Mouse (Mus musculus): Measurements from ENCODE around the gene Ppp2r5e. TPM values are rescaled to one million over a fixed set of nuclear protein-coding genes. Genes with fewer than 3 reads are reported as not detected.

The Ppp2r5e gene
- 20.9 and 21.3 TPM in 2 replicates for polyA plus RNA-seq (2015; fragmentation: Nextera tagmentation; extraction: Ambion mirVana)

DNA sequence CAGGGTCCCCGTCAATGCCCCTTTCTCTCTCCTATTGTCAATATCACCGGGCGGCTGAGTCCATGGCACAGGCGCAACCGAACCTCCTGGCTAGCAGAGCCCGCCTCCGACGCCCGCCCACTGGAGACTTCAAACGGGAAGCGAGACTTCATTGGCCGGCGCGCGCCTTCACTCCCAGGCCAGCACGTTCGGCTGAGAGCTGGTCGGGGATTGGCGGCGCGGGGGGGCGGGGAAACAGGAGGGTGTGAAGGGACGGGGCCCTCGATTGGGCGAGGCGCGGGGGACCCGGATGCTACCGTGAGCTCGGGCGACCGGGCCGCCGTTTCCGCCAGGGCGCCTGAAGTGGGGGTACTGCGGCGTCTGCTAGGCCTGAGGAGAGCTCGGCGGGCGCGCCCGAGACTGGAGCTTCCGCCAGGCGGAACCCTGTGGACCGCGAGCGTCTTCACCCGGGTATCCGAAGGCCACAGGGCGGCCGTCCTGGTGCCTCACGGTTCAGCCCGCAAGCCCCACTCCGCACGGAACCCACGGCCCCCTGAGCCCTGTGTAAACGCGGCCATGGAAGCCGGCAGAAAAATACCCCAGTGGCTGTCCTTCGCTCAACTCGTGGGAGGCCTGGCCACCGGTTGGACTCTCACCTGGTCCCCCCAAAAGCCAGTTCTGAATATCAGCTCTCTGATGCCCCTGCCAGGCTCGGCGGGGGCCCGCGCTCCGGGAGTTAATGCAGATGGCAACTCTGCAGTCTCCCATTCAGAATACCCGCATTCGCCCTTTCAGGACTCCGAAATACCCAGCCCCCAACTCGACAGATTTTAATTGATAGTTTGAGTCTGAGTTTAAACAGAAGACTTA, at the start of gene Ppp2r5e:
TSS of gene Ppp2r5e (minus strand) at position 92 of the 849 bp plus-strand sequence.
- Histone ChIP-seq H3K4me2 (peak within 1 kb of the TSS; percentile 67), H3K4me1 (peaks cover 17% of the 10 kb centered on the region), H3K9ac (peak within 1 kb of the TSS; percentile 94), H3K9me3 (no peaks in the 10 kb centered on the region), H3K27me3 (replicated peaks) (no peaks in the 10 kb centered on the region), H3K27ac (peak within 1 kb of the TSS; percentile 98), H3K36me3 (replicated peaks) (peaks cover 9% of the 10 kb centered on the region; the same call in 1 of the 2 replicates), H3K4me3 (peak within 1 kb of the TSS; percentile 69)
- under 1% methylated on average over 72 of the region's 72 CpGs for WGBS
- peak; percentile 99 for ATAC-seq (replicated peaks)

DNA sequence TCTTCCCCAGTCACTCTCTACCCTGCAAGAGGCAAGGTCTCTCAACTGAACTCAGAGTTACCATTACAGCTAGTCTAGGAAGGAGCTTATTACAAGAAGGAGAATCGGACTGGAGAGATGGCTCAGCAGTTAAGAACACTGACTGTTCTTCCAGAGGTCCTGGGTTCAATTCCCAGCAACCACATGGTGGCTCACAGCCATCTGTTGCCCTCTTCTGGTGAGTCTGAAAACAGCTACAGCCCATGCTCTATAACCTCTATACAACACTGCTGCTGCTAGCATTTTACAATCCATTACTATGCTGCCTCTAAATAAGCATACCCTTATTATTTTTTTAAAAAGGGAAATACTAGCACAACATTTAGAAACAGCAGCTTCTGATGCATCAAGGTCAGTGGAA, 49.7 kb upstream of the Ppp2r5e start:
- 96% methylated on average over 1 of the region's 1 CpGs for WGBS
- Histone ChIP-seq H3K4me2 (no peak overlapping the region), H3K9ac (no peak overlapping the region), H3K27me3 (replicated peaks) (no peaks in the 10 kb centered on the region), H3K4me3 (no peak overlapping the region), H3K27ac (no peak overlapping the region), H3K4me1 (peaks cover 16% of the 10 kb centered on the region), H3K9me3 (no peaks in the 10 kb centered on the region), H3K36me3 (replicated peaks) (no peaks in the 10 kb centered on the region)
- no peak for ATAC-seq (replicated peaks)

DNA sequence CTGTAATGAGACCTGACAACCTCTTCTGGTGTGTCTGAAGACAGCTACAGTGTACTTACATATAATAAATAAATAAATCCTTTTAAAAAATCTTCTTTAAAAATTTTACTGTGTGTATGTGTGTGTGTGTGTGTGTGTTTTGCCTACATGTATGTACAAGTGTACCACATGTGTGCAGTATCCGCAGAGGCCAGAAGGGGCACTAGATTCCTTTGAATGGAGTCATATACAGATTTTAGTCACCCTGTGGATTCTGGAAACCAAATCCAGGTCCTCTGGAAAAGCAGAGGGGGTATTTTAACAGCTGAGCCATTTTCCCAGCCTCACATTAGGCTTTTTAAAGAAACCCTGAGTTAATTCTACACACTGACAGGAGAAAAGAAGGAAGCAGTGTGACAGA, 45.7 kb upstream of the Ppp2r5e start:
- WGBS: 100% methylated on average over 1 of the region's 1 CpGs
- no peak overlapping the region for H3K4me3 ChIP-seq
- H3K4me1 ChIP-seq: no peaks in the 10 kb centered on the region
- no peaks in the 10 kb centered on the region for H3K36me3 ChIP-seq (replicated peaks)
- no peaks in the 10 kb centered on the region for H3K27me3 ChIP-seq (replicated peaks)
- H3K27ac ChIP-seq: no peak overlapping the region
- no peak overlapping the region for H3K9ac ChIP-seq
- no peak overlapping the region for H3K4me2 ChIP-seq
- no peak for ATAC-seq (replicated peaks)
- no peaks in the 10 kb centered on the region for H3K9me3 ChIP-seq

DNA sequence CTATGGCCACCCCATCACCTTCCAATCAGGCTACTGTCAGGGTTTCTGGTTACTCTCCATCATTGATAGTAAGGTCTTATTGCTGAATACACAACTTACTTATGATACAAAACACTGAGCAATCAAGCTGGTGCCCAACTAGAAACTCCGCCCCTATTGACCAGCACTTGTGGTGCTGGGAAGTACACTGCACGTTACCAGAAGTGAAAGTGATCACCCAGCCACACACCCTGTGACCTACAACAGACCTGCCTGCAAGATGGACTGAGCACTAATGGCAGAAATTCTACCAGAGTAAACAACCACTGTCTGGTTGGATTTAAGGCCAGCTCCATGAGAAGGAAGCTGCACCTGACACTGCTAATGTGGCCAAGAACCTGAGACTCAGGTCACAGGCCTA, 42.3 kb upstream of the Ppp2r5e start:
- WGBS: 92% methylated on average over 2 of the region's 2 CpGs
- ATAC-seq (replicated peaks): no peak
- Histone ChIP-seq H3K9me3 (no peaks in the 10 kb centered on the region), H3K4me2 (no peak overlapping the region), H3K4me3 (no peak overlapping the region), H3K9ac (no peak overlapping the region), H3K27me3 (replicated peaks) (no peaks in the 10 kb centered on the region), H3K27ac (no peak overlapping the region), H3K36me3 (replicated peaks) (no peaks in the 10 kb centered on the region), H3K4me1 (no peaks in the 10 kb centered on the region)

DNA sequence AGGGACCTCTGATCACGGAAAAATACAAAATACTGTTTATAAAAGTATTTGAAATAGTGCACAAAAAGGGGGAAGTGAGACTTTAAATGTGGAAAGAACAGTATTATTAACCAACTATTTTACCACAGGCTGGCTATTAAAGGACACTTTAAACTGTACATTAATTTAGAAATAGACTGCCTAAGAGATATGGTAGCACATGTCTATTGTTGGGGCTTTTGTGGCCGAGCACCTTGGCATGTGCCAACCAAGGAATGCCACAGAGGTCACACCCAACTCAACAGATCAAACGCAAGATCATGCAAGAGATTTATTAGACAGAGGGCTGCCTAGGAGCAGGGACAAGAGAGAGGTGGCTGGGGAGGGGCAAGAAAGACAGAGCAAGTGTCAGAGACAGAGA, 41.1 kb upstream of the Ppp2r5e start:
- Histone ChIP-seq H3K36me3 (replicated peaks) (peaks cover under 1% of the 10 kb centered on the region; the same call in 1 of the 2 replicates), H3K27me3 (replicated peaks) (no peaks in the 10 kb centered on the region), H3K4me1 (no peaks in the 10 kb centered on the region), H3K27ac (no peak overlapping the region), H3K4me3 (no peak overlapping the region), H3K9me3 (no peaks in the 10 kb centered on the region), H3K4me2 (no peak overlapping the region), H3K9ac (no peak overlapping the region)
- 94% methylated on average over 3 of the region's 3 CpGs for WGBS
- ATAC-seq (replicated peaks): no peak

DNA sequence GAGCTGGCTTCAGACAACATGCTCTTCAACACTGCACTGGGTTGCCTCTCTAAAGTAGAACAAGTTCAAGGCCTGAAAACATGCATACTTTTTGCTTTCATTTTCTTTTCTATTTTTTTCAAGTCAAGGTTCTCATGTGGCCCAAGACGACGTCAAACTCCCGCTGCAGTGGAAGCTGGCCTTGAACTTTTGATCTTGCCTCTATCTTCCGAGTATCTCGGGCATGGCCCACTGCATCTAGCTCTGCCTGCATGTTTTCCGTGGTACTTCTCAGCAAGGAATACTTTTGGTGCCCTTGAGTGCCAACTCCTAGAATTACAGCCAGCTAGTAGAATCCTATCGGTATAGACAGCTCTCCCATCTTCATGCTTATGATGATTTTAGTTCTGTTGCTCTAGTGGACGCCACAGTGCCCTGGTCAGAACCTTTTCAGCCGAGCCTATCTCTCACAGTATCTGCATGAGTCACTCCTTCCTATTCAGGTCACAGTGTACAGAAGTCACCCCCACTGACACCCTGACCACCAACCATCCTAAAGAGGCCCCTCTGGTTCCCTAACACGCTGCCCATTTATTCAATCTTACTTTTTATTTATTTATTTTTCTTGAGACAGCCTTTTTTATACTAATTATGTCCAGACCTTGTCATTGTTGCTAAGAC, 39.9 kb upstream of the Ppp2r5e start:
- ATAC-seq (replicated peaks): no peak
- Histone ChIP-seq H3K4me3 (no peak overlapping the region), H3K4me1 (no peaks in the 10 kb centered on the region), H3K4me2 (no peak overlapping the region), H3K27me3 (replicated peaks) (no peaks in the 10 kb centered on the region), H3K27ac (no peak overlapping the region), H3K9me3 (no peaks in the 10 kb centered on the region), H3K9ac (no peak overlapping the region), H3K36me3 (replicated peaks) (peaks cover 6% of the 10 kb centered on the region; the same call in 1 of the 2 replicates)
- WGBS: 94% methylated on average over 10 of the region's 10 CpGs

DNA sequence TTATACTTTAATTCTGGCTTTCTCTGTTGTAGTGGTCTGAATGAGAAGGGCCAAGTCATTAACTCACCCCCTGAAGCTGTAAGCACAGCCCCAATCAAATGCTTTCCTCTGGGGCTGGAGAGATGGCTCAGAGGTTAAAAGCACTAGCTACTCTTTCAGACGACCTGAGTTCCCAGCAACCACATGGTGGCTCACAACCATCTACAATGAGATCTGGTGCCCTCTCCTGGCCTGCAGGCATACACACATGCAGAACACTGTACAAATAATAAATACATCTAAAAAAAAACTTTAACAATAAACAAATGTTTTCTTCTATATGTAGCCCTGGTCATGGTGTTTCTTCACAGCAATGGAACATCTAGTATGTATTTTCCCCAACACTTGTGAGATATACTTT, 33.6 kb upstream of the Ppp2r5e start:
- no peak for ATAC-seq (replicated peaks)
- Histone ChIP-seq H3K27me3 (replicated peaks) (no peaks in the 10 kb centered on the region), H3K9ac (no peak overlapping the region), H3K27ac (no peak overlapping the region), H3K4me2 (no peak overlapping the region), H3K4me3 (no peak overlapping the region), H3K36me3 (replicated peaks) (peaks cover 6% of the 10 kb centered on the region; the same call in 1 of the 2 replicates), H3K9me3 (no peaks in the 10 kb centered on the region), H3K4me1 (no peaks in the 10 kb centered on the region)
- 54% methylated on average over 1 of the region's 1 CpGs for WGBS

DNA sequence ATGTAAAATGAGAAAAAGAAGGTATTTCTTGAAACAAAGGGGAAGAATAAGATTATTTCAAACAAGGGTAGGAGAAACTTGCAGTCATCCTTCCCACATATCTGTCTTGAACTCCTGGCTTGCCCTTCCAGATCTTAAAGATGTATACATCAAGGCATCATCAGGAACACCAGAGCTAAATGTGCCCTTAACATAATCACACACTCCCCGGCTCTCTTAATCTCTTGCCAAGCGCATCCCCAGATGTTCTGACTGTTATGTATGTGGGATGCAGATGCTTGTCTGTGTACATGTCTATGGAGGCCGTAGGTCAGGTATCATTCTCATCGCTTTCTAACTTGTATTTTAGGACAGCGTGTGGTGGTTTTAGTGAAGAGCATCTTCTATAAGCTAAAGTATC, 27.2 kb upstream of the Ppp2r5e start:
- WGBS: 91% methylated on average over 5 of the region's 5 CpGs
- Histone ChIP-seq H3K36me3 (replicated peaks) (no peaks in the 10 kb centered on the region), H3K4me2 (no peak overlapping the region), H3K27me3 (replicated peaks) (no peaks in the 10 kb centered on the region), H3K27ac (no peak overlapping the region), H3K4me1 (no peaks in the 10 kb centered on the region), H3K4me3 (no peak overlapping the region), H3K9me3 (no peaks in the 10 kb centered on the region), H3K9ac (no peak overlapping the region)
- ATAC-seq (replicated peaks): no peak

DNA sequence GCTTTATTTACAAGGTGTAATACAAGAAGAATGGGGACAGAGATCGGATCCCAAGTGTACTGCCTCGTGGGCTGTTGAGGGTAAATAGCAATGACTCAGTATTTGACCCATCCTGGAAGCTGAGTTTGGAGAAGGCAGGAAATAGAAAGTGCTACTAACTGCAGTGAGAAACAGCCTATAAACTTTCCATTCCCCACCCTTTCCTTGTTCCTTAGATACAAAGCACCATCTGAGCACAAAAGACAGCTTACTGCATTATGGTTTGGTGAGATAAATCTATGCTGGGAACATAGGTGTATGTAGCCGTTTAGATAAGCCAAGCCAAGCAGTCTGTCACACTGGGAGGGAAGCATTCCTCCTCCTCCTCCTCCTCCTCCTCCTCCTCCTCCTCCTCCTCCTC, 26.8 kb upstream of the Ppp2r5e start:
- no peak overlapping the region for H3K27ac ChIP-seq
- WGBS: 81% methylated on average over 3 of the region's 3 CpGs
- H3K4me1 ChIP-seq: no peaks in the 10 kb centered on the region
- H3K4me2 ChIP-seq: no peak overlapping the region
- no peaks in the 10 kb centered on the region for H3K36me3 ChIP-seq (replicated peaks)
- H3K4me3 ChIP-seq: no peak overlapping the region
- no peaks in the 10 kb centered on the region for H3K27me3 ChIP-seq (replicated peaks)
- H3K9ac ChIP-seq: no peak overlapping the region
- ATAC-seq (replicated peaks): no peak
- no peaks in the 10 kb centered on the region for H3K9me3 ChIP-seq

DNA sequence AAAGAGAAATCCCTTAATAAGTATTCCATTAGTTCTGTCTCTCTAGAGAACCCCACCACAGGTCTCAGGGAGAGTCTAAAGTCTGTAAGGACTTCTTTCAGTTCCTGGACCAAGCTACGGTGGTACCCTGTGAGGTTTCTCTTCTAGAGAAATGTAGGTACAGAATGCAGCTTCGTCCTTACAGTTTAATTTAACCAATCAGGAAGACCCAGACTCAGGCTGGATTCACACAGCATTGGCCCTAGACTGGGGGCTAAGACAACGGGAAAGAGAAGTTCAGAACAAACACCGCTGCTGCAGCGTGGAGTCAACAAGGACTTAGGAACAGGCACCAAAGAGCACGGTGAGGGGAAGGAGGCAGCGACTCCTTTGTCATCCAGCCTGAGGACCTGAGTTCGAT, 20.8 kb upstream of the Ppp2r5e start:
- 60% methylated on average over 8 of the region's 8 CpGs for WGBS
- no peaks in the 10 kb centered on the region for H3K27me3 ChIP-seq (replicated peaks)
- no peaks in the 10 kb centered on the region for H3K4me1 ChIP-seq
- H3K36me3 ChIP-seq (replicated peaks): no peaks in the 10 kb centered on the region
- H3K9ac ChIP-seq: no peak overlapping the region
- no peaks in the 10 kb centered on the region for H3K9me3 ChIP-seq
- H3K27ac ChIP-seq: no peak overlapping the region
- no peak for ATAC-seq (replicated peaks)
- no peak overlapping the region for H3K4me2 ChIP-seq
- no peak overlapping the region for H3K4me3 ChIP-seq

DNA sequence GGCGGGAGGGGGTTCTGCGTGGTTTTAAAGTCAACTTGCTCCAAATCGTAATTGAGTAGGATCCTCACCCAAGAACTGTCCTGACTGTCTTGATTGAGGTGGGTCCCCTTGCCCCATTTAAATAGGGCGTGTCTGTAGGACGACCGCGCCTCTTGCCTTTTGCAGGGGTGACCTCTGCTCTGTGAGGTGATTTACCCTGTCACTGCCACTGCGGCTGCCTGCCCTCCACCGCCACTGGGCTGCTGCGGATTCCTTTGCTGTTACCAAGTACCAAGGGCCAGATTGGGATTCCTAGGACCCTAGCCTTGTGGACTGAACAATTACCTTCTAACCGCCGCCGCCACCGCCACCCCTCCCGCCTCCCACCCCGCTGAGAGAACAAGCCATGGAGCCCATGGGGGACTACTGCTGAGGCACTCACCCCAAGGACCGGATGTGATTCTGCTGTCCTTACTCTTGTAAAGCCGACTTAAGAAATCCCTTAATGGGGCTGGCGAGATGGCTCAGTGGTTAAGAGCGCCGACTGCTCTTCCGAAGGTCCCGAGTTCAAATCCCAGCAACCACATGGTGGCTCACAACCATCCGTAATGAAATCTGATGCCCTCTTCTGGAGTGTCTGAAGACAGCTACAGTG, 20.2 kb upstream of the Ppp2r5e start:
- Histone ChIP-seq H3K27me3 (replicated peaks) (no peaks in the 10 kb centered on the region), H3K9ac (no peak overlapping the region), H3K4me1 (no peaks in the 10 kb centered on the region), H3K9me3 (no peaks in the 10 kb centered on the region), H3K27ac (no peak overlapping the region), H3K36me3 (replicated peaks) (no peaks in the 10 kb centered on the region), H3K4me2 (peak overlapping the region; percentile 37), H3K4me3 (no peak overlapping the region)
- 8% methylated on average over 24 of the region's 24 CpGs for WGBS
- no peak for ATAC-seq (replicated peaks)

DNA sequence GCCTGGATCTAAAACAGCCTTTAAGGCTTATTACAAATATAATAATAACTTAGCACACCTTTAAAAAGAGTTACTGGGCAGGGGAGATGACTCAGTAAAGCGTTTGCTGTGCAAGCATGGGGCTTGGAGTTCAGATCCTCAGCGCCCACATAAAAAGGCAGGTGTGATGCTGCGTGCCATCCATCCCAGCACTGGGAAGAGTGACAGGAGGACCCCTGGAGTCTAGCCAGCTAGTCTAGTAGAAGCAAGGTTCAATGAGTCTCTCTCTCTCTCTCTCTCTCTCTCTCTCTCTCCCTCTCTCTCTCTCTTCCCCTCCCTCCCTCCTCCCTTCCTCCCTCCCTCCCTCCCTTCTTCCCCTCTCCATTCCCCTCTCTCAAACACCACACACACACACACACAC, 19.5 kb upstream of the Ppp2r5e start:
- Histone ChIP-seq H3K9ac (no peak overlapping the region), H3K9me3 (no peaks in the 10 kb centered on the region), H3K27me3 (replicated peaks) (no peaks in the 10 kb centered on the region), H3K4me2 (no peak overlapping the region), H3K27ac (no peak overlapping the region), H3K4me1 (no peaks in the 10 kb centered on the region), H3K4me3 (no peak overlapping the region), H3K36me3 (replicated peaks) (no peaks in the 10 kb centered on the region)
- ATAC-seq (replicated peaks): no peak
- 51% methylated on average over 3 of the region's 3 CpGs for WGBS

Data from midbrain, embryonic 15.5 days (tissue).